Mouse (Mus musculus) intestine, embryonic 15.5 days (tissue): ENCODE data around the gene Zbtb9. TPM values are rescaled to one million over a fixed set of nuclear protein-coding genes. Genes with fewer than 3 reads are reported as not detected.
"Not testable (repeated sequence)": the region's sequence is repeated elsewhere in the genome, so short reads cannot be mapped to it uniquely, and the experiment has no call there.

ENCODE experiments used
- ATAC-seq: fragments of 200-750 bp; cut with Nextera tagmentation; 2 replicates; pipeline ENCODE4 v1.8.0; 2017; ENCODE audit warnings: moderate TSS enrichment, moderate library complexity
- H3K27ac ChIP-seq: fragments of 300-500 bp; sonication (generic); 2 replicates; pipeline ENCODE4 v1.5.1; 2015; ENCODE audit warnings: mild to moderate bottlenecking, inconsistent platforms
- H3K27me3 ChIP-seq: fragments of 300-500 bp; sonication (generic); replicated peaks from 2 replicates; pipeline ENCODE4 v1.6.1; 2015; ENCODE audit warnings: inconsistent platforms
- H3K36me3 ChIP-seq: fragments of 300-500 bp; sonication (generic); 2 replicates; pipeline ENCODE4 v1.6.1; 2015; ENCODE audit warnings: inconsistent platforms
- H3K4me1 ChIP-seq: fragments of 300-500 bp; sonication (generic); replicated peaks from 2 replicates; pipeline ENCODE4 v1.6.1; 2015; ENCODE audit warnings: inconsistent platforms
- H3K4me2 ChIP-seq: fragments of 300-500 bp; sonication (generic); replicated peaks from 2 replicates; pipeline ENCODE4 v1.6.1; 2015; ENCODE audit warnings: mild to moderate bottlenecking, inconsistent platforms
- H3K4me3 ChIP-seq: fragments of 300-500 bp; sonication (generic); replicated peaks from 2 replicates; pipeline ENCODE4 v1.5.1; 2015; ENCODE audit warnings: inconsistent platforms
- H3K9ac ChIP-seq: fragments of 300-500 bp; sonication (generic); 2 replicates; pipeline ENCODE4 v1.6.1; 2015; ENCODE audit warnings: inconsistent platforms
- H3K9me3 ChIP-seq: fragments of 300-500 bp; sonication (generic); 2 replicates; pipeline ENCODE4 v1.6.1; 2016; ENCODE audit warnings: inconsistent platforms
- WGBS: fragments of 180-500 bp; shearing (Covaris S2); methylation state at CpG from one replicate; pipeline ENCODE4 v1.1.7; 2015; 5-methylcytosine and 5-hydroxymethylcytosine counted together
- polyA plus RNA-seq: library from polyadenylated mRNA; unstranded; fragments of >200 nt; fragmentation: Nextera tagmentation; extraction: Ambion mirVana; gene quantifications from 2 replicates; pipeline ENCODE4 v1.2.1, GENCODE M21; 2015

Zbtb9 gene
- polyA plus RNA-seq, result 14.0 and 14.2 TPM in 2 replicates

- Histone ChIP-seq H3K27me3 (no peaks in the 10 kb centered on the region), H3K4me3 (peak within 1 kb of the TSS; percentile 89), H3K36me3 (peaks cover 14% of the 10 kb centered on the region; the same call in 1 of the 2 replicates), H3K27ac (peak within 1 kb of the TSS; percentile 91), H3K4me2 (peak within 1 kb of the TSS; percentile 88), H3K9me3 (no peaks in the 10 kb centered on the region), H3K9ac (peak within 1 kb of the TSS; percentile 91), H3K4me1 (peaks cover 33% of the 10 kb centered on the region)
- under 1% methylated on average over 74 of the region's 75 CpGs for WGBS
- ATAC-seq, result peak; percentile 100
These were observed at the start of gene Zbtb9 for GRCm38 (mm10) chr17:26972703-26973574. TSS of gene Zbtb9 (plus strand) at chr17:26973167.

- 95% methylated on average over 9 of the region's 9 CpGs for WGBS
These were observed 47.6 kb upstream of the Zbtb9 start for GRCm38 (mm10) chr17:26925414-26925813.

DNA sequence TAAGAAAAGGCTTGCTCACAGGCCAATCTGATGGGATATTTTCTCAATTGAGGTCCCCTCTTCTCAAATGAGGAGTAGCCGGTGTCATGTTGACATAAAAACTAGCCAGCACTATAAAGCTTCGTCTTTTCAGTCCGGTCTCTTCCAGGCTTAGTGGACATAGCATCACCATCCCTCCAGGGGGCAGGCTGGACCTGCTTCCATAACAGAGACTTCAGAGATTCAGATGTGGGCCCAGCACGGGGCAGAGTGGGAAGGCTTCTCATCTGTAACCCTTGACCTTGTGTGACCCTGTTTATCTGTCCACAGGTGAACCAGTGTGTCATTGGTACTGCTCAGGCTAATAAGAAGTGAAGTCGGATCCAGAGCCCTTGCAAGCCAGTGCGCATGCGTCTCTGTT lies 41.2 kb upstream of the Zbtb9 start:
- not testable (repeated sequence) for H3K27me3 ChIP-seq, H3K27ac ChIP-seq, H3K9ac ChIP-seq, H3K4me3 ChIP-seq, ATAC-seq, H3K4me2 ChIP-seq, H3K9me3 ChIP-seq
- H3K36me3 ChIP-seq, result peaks cover 20% of the 10 kb centered on the region
- H3K4me1 ChIP-seq, result peaks cover 17% of the 10 kb centered on the region
- 58% methylated on average over 7 of the region's 7 CpGs for WGBS

More at GRCm38 (mm10) chr17:26925414-26925813, 47.6 kb upstream of the Zbtb9 start:
- H3K4me2 ChIP-seq, H3K27me3 ChIP-seq, H3K9ac ChIP-seq, H3K27ac ChIP-seq, H3K9me3 ChIP-seq, H3K4me1 ChIP-seq, H3K4me3 ChIP-seq, ATAC-seq: not testable (repeated sequence)
- H3K36me3 ChIP-seq, result peaks cover 21% of the 10 kb centered on the region

DNA sequence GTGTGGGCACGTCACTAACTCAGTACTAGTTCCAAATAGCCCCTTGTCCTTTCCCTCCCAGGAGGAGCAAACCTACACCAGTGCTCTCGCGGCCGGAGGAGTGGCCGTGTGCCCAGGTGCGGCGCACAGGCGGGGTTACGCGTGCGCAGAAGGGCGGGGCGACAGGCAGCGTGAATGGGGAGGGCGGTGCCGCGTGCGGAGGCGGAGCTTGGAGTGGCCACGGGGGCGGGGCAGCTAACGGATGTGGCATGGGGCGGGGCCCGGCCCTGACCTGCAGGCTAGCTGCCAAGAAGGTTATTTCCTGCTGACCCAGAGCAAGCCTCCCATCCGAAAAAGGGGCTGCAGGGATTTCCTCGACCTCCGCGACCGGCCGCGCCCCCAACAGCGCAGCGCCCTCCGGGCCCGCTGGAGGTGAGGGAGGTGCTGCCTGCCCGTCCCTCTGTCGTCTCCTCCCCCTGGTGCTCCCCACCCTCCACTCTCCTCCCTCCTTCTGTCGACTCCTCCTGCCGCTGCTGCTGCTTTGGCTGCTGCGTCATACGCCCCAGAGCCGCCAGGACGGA lies 40.0 kb upstream of the Zbtb9 start, which contains the start of gene Phf1:
Gene Phf1, plus strand, starts transcription at position 214 of the 560 bp plus-strand sequence.
- no peaks in the 10 kb centered on the region for H3K9me3 ChIP-seq
- H3K27me3 ChIP-seq, result no peaks in the 10 kb centered on the region
- WGBS, result under 1% methylated on average over 34 of the region's 43 CpGs
- peak within 1 kb of the TSS; percentile 68 for H3K4me3 ChIP-seq
- ATAC-seq, result peak; percentile 93
- peaks cover 15% of the 10 kb centered on the region for H3K36me3 ChIP-seq
- H3K4me2 ChIP-seq, result peak within 1 kb of the TSS; percentile 95
- peak within 1 kb of the TSS; percentile 77 for H3K9ac ChIP-seq
- H3K27ac ChIP-seq, result peak within 1 kb of the TSS; percentile 75
- peaks cover 24% of the 10 kb centered on the region for H3K4me1 ChIP-seq

DNA sequence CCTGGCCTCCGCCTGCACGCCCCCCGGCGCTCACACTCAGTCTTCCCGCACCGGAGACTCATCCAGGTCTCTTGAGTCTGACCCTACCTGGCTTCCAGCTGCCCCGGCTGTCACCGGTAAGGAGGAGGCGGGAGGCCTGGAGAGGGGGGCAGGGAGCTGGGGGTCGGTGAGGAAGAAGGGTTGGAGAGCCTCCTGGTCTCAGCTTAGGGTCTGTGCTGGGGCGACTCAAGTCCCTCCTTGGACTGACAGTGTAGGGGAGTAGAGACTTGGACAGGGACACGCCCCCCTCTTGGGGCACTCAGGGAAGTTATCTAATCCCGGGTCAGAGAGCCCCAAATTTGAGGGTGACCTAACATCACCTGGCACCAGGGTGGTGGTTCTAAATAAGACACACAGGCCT lies 39.5 kb upstream of the Zbtb9 start:
- H3K27me3 ChIP-seq, result no peaks in the 10 kb centered on the region
- H3K36me3 ChIP-seq, result peaks cover 15% of the 10 kb centered on the region
- peak overlapping the region; percentile 68 for H3K4me3 ChIP-seq
- peaks cover 29% of the 10 kb centered on the region for H3K4me1 ChIP-seq
- peak; percentile 27; the same call in 1 of the 2 replicates for ATAC-seq
- 5% methylated on average over 13 of the region's 13 CpGs for WGBS
- H3K9me3 ChIP-seq, result no peaks in the 10 kb centered on the region
- H3K4me2 ChIP-seq, result peak overlapping the region; percentile 95
- peak overlapping the region; percentile 75 for H3K27ac ChIP-seq
- peak overlapping the region; percentile 77 for H3K9ac ChIP-seq

- no peak for ATAC-seq
These were observed 38.8 kb upstream of the Zbtb9 start for GRCm38 (mm10) chr17:26933885-26934827.

GRCm38 (mm10) chr17:26935027-26935426 lies 37.9 kb upstream of the Zbtb9 start:
- no peak for ATAC-seq
- 87% methylated on average over 9 of the region's 9 CpGs for WGBS
- peaks cover 7% of the 10 kb centered on the region; the same call in 1 of the 2 replicates for H3K36me3 ChIP-seq
- no peak overlapping the region for H3K27ac ChIP-seq
- H3K27me3 ChIP-seq, result no peaks in the 10 kb centered on the region
- H3K4me2 ChIP-seq, result no peak overlapping the region
- H3K4me3 ChIP-seq, result no peak overlapping the region
- H3K9me3 ChIP-seq, result no peaks in the 10 kb centered on the region
- H3K4me1 ChIP-seq, result peaks cover 35% of the 10 kb centered on the region
- H3K9ac ChIP-seq, result no peak overlapping the region

More at GRCm38 (mm10) chr17:26933885-26934827, 38.8 kb upstream of the Zbtb9 start:
- peak overlapping the region; percentile 77; the same call in 1 of the 2 replicates for H3K9ac ChIP-seq
- H3K27ac ChIP-seq, result no peak overlapping the region
- H3K4me1 ChIP-seq, result peaks cover 33% of the 10 kb centered on the region
- no peaks in the 10 kb centered on the region for H3K9me3 ChIP-seq
- H3K4me2 ChIP-seq, result peak overlapping the region; percentile 95
- H3K4me3 ChIP-seq, result peak overlapping the region; percentile 68
- H3K27me3 ChIP-seq, result no peaks in the 10 kb centered on the region
- 75% methylated on average over 16 of the region's 16 CpGs for WGBS
- peaks cover 8% of the 10 kb centered on the region for H3K36me3 ChIP-seq

- no peaks in the 10 kb centered on the region for H3K9me3 ChIP-seq
- H3K4me3 ChIP-seq, result no peak overlapping the region
- H3K27me3 ChIP-seq, result no peaks in the 10 kb centered on the region
- no peak overlapping the region for H3K27ac ChIP-seq
- 80% methylated on average over 12 of the region's 12 CpGs for WGBS
- no peak overlapping the region for H3K4me2 ChIP-seq
- H3K36me3 ChIP-seq, result peaks cover 7% of the 10 kb centered on the region; the same call in 1 of the 2 replicates
- ATAC-seq, result no peak
- peaks cover 42% of the 10 kb centered on the region for H3K4me1 ChIP-seq
- no peak overlapping the region for H3K9ac ChIP-seq
These were observed 36.5 kb upstream of the Zbtb9 start for GRCm38 (mm10) chr17:26936453-26936852.

DNA sequence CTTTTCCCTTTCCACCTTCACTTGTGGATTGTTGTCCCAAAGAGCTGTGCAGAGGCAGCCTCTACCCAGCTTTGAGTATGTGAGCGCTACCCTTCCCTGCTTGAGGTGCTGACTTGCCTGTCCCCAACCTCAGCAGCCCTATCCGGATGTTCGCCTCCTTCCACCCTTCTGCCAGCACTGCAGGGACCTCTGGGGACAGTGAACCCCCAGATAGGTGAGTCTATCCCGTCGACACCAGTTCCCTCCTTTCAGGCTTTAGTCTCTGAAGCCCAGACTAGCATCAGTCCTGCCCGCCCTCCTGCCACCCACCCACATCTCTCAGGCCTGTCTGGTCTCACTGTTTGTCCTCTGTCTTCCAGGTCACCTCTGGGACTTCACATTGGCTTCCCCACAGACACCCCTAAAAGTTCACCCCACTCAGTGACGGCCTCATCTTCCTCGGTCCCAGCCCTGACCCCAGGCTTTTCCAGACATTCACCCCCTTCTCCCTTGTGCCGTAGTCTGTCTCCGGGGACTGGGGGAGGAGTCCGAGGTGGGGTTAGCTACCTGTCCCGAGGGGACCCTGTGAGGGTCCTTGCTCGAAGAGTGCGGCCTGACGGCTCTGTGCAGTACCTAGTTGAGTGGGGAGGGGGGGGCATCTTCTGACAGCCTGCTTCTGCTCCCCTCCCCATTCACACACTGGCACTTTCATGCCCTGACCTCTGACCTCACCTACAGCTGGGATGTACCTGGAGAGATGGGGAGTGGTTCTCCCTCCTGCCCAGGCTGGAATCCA lies 35.9 kb upstream of the Zbtb9 start:
- H3K27ac ChIP-seq, result no peak overlapping the region
- no peak overlapping the region for H3K9ac ChIP-seq
- peaks cover 7% of the 10 kb centered on the region; the same call in 1 of the 2 replicates for H3K36me3 ChIP-seq
- no peak overlapping the region; the same call in 1 of the 2 replicates for H3K4me2 ChIP-seq
- no peaks in the 10 kb centered on the region for H3K27me3 ChIP-seq
- H3K9me3 ChIP-seq, result no peaks in the 10 kb centered on the region
- 81% methylated on average over 15 of the region's 15 CpGs for WGBS
- ATAC-seq, result no peak
- H3K4me3 ChIP-seq, result 0 out of 2 replicates have a peak overlapping the region, but pooled peaks have one; percentile 68
- peaks cover 42% of the 10 kb centered on the region for H3K4me1 ChIP-seq

DNA sequence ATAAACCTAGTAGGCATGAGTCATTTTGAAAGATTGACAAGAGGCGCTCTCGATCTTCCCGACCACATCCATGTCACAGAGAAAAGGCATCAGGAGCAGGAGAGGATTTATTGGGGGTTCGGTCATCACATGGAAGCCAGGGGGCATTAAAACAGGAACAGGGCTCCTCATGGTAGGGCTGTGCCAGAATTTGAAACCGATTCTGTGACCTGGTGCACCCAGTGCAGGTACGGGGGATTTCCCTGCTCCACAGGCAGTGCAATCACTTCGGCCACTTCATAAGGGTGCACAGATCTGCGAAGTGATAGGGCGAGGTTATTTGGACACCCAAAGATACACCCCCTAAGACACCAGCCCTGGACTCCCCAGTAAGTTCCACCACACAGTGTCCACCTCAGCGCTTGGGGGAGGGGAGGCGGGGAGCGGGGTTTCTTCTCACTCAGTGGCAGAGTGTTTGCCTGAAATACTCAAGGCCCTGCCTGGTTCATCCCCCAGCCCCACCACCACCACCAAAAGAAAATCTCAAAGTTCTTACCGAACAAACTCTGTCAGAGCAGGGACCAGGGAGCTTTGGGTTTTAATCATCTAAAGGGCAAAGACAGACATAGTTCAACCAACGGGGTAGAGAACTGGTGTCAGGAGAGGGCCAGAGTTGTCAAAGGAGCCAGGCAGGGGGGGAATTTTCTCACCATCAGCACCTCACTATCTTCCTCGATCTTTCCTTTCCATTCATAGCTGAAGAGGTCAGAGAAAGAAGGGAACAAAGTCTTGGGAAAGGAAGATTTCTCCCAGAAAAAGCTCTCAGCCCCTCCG lies 34.9 kb upstream of the Zbtb9 start:
- Histone ChIP-seq H3K36me3 (peaks cover 7% of the 10 kb centered on the region; the same call in 1 of the 2 replicates), H3K9me3 (no peaks in the 10 kb centered on the region), H3K27ac (peak overlapping the region; percentile 90), H3K4me2 (peak overlapping the region; percentile 95), H3K4me3 (peak overlapping the region; percentile 68), H3K27me3 (no peaks in the 10 kb centered on the region), H3K4me1 (peaks cover 36% of the 10 kb centered on the region), H3K9ac (peak overlapping the region; percentile 76)
- 48% methylated on average over 16 of the region's 16 CpGs for WGBS
- no peak for ATAC-seq
